Mouse (Mus musculus) lung, embryonic 15.5 days (tissue): ENCODE measurements at regions not wholly inside any gene's neighbourhood (a gene's known extent, or its start where the extent isn't known, plus 50 kb on each side); places are given as distances from the start of the nearest gene placed in this dataset.
"Not testable (repeated sequence)": the region's sequence is repeated elsewhere in the genome, so short reads cannot be mapped to it uniquely, and the experiment has no call there.

Experiments
- ATAC-seq: fragments of 200-750 bp; cut with Nextera tagmentation; 2 replicates; pipeline ENCODE4 v1.8.0; 2017; ENCODE audit warnings: moderate number of reproducible peaks, borderline replicate concordance; ENCODE audit not compliant: low FRiP score, low TSS enrichment; ENCODE audit errors: extremely low read depth
- H3K27ac ChIP-seq: fragments of 300-500 bp; sonication (generic); 2 replicates; pipeline ENCODE4 v1.5.1; 2015; ENCODE audit warnings: moderate library complexity, mild to moderate bottlenecking, inconsistent platforms
- H3K27me3 ChIP-seq: fragments of 300-500 bp; sonication (generic); 2 replicates; pipeline ENCODE4 v1.6.1; 2015; ENCODE audit warnings: inconsistent platforms
- H3K36me3 ChIP-seq: fragments of 300-500 bp; sonication (generic); 2 replicates; pipeline ENCODE4 v1.6.1; 2015; ENCODE audit warnings: inconsistent platforms
- H3K4me1 ChIP-seq: fragments of 300-500 bp; sonication (generic); 2 replicates; pipeline ENCODE4 v1.6.1; 2015; ENCODE audit warnings: inconsistent platforms
- H3K4me2 ChIP-seq: fragments of 300-500 bp; sonication (generic); 2 replicates; pipeline ENCODE4 v1.6.1; 2015; ENCODE audit warnings: inconsistent platforms, mild to moderate bottlenecking, moderate library complexity
- H3K4me3 ChIP-seq: fragments of 300-500 bp; sonication (generic); 2 replicates; pipeline ENCODE4 v1.5.1; 2015; ENCODE audit warnings: mild to moderate bottlenecking, inconsistent platforms
- H3K9ac ChIP-seq: fragments of 300-500 bp; sonication (generic); 2 replicates; pipeline ENCODE4 v1.6.1; 2015; ENCODE audit warnings: inconsistent platforms
- H3K9me3 ChIP-seq: fragments of 300-500 bp; sonication (generic); 2 replicates; pipeline ENCODE4 v1.6.1; 2016; ENCODE audit warnings: inconsistent platforms
- WGBS: fragments of 180-500 bp; shearing (Covaris S2); methylation state at CpG from one replicate; pipeline ENCODE4 v1.1.7; 2015; 5-methylcytosine and 5-hydroxymethylcytosine counted together

- not testable (repeated sequence) for ATAC-seq, H3K27ac ChIP-seq, H3K9me3 ChIP-seq, H3K4me3 ChIP-seq, H3K36me3 ChIP-seq, H3K9ac ChIP-seq, H3K4me2 ChIP-seq, H3K27me3 ChIP-seq
- H3K4me1 ChIP-seq: peaks cover 14% of the 10 kb centered on the region
- WGBS: 80% methylated on average over 4 of the region's 4 CpGs
Observed at GRCm38 (mm10) chr3:121582711-121583110, 50.5 kb upstream of the Slc44a3 start.
